Mouse (Mus musculus): ENCODE results near the gene Tmem87a. TPM values are rescaled to one million over a fixed set of nuclear protein-coding genes. Genes with fewer than 3 reads are reported as not detected.

The Tmem87a gene
- polyA plus RNA-seq, 1 experiment: 12.9 TPM

DNA sequence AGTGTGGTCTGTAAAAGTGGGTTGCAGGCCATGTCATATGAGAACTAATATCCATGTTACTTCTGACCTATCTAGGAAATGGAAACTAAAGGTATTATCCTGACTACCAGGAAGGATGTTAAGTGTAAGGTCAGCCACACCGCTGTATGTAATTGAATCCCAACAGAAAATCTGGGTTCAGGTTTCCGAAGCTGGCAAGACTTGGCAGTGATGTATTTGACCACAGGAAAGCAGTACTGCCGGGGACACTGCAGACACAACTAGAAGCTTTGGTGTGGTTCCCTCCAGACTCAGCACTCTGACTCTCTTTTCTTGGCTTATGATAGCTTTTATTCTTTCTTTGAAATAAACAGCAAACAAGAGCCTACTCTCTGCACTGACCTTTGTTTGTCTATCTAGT is 37.4 kb downstream of the Tmem87a start:
- DNase-seq (ENCODE audit: low read depth): no peak

DNA sequence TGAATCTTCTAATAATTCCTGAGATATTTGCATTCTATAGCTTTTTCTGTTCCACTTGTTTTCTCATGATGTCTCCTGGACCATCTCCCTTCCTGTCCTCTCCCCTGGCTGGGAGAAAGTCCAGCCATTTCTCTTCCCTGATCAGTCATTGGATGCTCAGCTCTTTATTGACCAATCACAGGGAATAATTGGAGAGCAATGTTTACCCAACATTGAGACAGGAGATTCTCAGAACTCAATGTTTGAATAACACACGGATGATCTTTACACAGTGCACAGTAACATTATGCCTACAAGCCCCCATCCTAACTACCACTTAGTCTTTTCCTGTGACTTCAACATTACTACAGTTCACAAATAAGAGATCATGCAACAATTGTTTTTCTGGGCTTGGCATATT is 43.5 kb downstream of the Tmem87a start:
- no peak for DNase-seq (ENCODE audit: low read depth)

DNA sequence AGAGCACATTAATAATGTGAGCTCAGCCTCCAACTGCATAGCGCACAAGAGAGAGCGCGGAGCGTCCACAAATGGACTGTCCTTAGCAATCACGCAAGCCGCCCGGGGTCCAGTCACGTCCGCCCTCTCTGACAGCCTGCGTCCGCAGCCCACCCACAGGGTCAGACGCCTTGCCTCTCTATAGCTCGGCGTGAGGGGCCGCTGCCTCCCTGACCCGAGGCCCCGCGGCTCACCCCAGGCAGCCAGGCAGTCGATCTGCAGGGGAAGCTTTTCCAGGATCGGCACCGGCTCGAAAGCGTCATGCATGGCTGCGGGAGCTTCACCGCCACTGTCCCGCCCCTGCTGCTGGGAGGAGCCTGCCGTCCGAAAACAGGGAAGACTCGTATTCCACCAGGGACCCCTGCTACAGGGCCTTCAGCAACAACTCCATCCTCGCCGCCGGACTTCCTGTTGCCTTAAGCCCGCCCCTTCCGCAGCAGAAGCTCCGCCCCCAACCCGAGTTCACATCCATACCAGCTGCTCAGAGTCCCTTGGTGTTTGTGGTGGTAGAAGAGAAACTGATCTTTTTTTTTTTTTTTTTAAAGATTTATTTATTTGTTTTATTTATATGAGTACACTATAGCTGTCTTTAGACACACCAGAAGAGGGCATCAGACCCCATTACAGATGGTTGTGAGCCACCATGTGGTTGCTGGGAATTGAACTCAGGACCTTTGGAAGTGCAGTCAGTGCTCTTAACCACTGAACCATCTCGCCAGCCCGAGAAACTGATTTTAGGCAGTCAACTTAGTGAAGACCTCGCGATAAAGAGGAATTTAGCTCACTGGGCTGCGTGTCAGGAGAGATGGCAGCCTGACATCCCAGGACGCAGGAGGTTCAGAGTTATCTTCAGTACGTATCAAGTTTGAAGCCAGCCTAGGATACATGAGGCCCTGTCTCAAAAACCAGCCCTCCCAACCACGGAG is 50.9 kb downstream of the Tmem87a start, which contains the start of gene Vps39:
Gene Vps39 (minus strand): TSS at position 456 of the 965 bp plus-strand sequence.
- no peak for DNase-seq (ENCODE audit: low read depth)

DNA sequence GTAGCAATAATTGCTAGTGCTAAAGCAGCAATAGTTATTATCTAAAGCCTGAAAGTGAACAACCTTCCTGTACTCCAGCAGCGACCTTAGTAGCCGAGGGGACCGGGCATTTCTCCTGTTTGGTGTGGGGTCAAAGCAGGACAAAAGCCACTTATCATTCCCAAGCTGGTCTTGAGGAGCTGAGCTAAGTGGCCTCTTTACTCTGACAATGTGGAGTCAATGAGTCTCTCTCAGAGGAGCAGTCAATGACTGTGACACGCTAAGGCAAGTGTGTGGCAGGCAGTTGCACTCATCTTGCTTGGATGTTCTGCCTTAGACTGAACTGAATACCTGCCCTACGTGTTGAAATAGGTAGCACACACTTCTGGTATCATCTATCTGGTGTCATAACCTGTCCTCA is 52.6 kb downstream of the Tmem87a start:
- DNase-seq (ENCODE audit: low read depth): no peak

DNA sequence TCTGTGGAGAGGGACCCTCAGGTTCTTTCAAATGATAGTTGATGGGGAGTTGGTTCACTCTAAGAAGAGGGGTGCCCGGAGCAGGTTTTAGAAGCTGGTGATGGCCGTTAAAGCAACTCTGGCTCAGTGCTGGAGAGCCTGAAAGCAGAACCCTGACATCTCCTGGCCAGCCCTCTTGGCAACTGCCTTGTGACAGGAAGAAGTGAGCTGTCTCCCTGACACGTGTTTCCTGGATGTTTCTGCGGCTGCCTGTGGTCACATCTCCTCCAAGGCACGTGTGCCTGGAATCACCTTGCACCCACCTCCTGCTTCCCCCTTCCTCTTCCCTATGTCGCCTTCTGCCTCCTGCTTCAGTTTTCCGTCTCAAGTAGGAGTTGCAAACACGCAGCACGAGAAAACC is 55.8 kb downstream of the Tmem87a start:
- DNase-seq (ENCODE audit: low read depth): no peak

DNA sequence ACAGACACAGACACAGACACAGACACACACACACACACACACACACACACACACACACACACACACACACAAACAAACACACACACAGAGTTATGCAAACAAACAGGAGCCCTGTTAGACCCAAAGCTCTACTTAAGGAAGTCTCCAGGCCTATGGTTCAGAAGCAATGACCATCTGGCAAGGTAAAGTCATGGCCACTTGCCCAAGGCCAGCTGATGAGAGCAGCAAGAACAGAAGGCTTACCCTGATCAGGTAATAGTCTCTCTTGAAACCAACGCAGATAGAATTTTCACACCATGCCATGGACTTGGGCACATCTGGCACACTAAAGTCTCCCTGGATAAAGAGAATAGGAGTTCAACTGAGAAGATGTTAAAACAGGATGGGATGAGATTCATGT is 62.2 kb downstream of the Tmem87a start:
- no peak for DNase-seq (ENCODE audit: low read depth)

DNA sequence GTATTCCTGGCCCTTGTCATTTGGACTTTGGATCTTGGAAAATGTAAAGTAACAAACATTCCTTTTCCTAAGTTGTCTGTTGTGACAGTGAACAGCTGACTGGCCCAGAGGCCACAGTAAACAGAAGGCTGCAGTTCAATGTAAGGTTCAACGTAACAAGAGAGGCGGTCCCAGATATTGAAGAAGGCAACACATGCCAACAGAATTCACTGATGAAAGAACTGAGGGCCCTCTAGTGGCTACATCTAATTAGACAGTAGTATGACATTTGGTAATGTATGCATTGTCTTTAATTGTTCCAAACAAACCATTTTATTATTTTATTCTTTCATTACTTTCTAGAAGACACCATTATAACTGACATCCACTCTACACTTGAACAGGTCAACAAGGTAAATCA is 66.0 kb downstream of the Tmem87a start:
- no peak for DNase-seq (ENCODE audit: low read depth)

DNA sequence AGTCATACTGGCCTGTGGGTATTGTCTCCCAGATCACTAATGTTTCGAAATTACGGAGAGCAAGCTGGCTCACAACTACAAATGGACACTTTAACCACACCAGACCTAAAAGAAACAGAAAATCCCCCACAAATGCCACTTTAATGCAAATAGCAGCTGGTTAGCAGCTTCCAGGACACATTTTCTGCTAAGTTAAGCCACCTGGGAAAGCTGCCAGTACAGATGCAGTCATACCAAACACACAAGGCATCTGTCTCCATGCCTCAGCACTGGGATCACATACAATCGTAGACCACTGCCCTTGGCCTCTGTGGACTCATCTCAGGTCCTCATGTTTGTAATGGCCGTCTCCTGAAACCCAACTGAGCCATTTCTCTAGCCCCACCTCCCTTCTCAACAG is 72.3 kb downstream of the Tmem87a start:
- no peak for DNase-seq (ENCODE audit: low read depth)

DNA sequence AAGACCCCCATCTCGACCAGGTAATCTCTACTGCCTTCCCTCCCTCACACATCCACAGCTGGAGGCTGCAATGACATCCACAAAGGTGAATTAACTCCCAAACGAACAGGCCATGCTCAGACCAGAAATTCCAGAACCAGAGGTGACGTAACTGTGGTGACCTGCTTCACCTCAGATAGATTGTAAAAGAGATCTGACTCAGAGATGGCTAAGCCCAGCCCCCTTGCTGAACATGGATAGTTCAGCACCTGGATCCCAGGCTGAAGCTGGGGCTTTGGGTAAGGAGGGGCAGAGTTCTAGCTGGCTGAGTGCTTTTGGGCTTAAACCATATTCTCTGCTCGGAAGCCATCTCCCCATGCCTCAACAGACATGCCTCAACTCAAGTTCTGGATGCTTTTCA is 88.8 kb downstream of the Tmem87a start:
- no peak for DNase-seq (ENCODE audit: low read depth)

DNA sequence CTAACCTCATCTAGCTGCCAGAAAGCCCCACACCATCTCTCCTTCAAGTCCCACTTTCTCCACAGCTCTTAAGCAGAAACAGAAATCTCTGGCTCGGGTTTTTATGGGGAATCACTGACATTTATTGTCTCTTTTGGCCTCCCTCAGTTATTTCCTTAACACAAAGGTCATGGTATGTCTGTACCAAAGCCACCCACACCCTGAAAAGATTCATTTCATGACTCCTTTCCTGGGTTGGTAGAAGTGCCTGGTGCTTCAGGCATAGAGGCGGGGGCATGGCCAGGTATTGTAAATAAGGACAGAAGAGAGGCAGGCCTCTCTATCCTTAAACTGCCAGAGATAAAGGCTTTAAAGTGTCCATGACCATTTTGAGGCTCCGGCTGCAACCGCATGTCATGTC is 89.4 kb downstream of the Tmem87a start:
- DNase-seq (ENCODE audit: low read depth): no peak

DNA sequence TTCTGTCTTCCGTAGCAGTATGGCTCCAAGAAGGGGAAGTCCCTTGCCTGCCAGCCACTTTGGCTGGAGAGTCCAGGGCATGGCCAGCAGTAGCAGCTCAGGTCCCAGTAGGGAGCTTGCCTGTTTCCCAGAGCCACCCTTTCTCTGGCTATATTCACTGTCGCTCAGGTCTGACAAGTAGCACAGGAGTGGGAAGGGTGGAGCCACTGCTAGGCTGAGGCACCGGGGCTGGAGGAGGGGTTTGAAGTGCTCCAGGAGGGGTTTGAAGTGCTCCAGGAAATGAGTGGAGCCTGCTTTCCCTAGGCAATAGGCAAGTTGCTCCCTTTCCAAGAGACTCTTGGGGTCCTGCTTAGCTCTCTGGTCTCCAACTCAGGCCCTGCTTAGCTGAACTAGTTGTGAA is 89.9 kb downstream of the Tmem87a start, which contains the start of gene Pla2g4f:
Gene Pla2g4f (minus strand): TSS at position 190 of the 400 bp plus-strand sequence.
- no peak for DNase-seq (ENCODE audit: low read depth)

DNA sequence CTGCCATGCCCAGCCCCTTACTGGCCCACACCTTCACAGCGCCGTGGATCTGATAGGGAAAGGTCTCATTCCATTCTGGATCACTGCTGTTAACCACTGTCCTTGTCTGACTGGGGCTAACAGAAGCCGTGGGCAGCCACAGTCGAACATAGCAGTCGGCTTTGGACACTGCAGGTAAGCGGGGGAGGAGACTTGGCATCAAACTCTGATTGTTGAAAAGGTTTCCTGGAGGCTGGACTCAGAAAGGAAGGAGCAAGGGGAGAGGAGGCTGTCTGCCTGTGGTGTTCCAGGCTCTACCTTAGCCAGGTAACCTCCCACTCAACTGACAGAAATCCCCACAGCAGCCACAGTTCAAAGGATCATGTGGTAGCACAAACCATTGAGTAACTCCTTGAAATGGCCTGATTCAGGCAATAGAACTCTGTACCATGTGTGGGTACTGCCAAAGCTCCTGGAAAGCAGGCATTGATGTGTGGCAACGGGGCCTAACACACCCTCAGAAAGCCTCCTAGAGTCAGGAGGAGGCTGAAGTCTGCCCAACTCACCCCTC is 91.6 kb downstream of the Tmem87a start:
- peak; percentile 93 for DNase-seq (ENCODE audit: low read depth)

Other genes starting within 250 kb of the Tmem87a start
- 31.2 and 33.1 TPM in 2 replicates for gene Ehd4, start 249.5 kb downstream of the Tmem87a start, polyA plus RNA-seq (2012; rRNA removed)
- gene Pla2g4e, start 158.8 kb downstream of the Tmem87a start, polyA plus RNA-seq (2012; rRNA removed): 0.22 and 1.5 TPM in 2 replicates
- 0.05 and 0.07 TPM in 2 replicates for gene Pla2g4d, start 114.9 kb downstream of the Tmem87a start, polyA plus RNA-seq (2012; rRNA removed)
- gene Pla2g4f, start 89.9 kb downstream of the Tmem87a start, polyA plus RNA-seq (2012; rRNA removed): 6.8 and 9.4 TPM in 2 replicates
- gene Vps39, start 51.0 kb downstream of the Tmem87a start, polyA plus RNA-seq (2012; rRNA removed): 23.4 and 27.6 TPM in 2 replicates
- 20.1 and 27.0 TPM in 2 replicates for gene Ganc, start 217 bp downstream of the Tmem87a start, polyA plus RNA-seq (2012; rRNA removed)
- 12.0 and 25.0 TPM in 2 replicates for gene Capn3, start 51.9 kb upstream of the Tmem87a start, polyA plus RNA-seq (2012; rRNA removed)
- gene Zfp106, start 159.7 kb upstream of the Tmem87a start, polyA plus RNA-seq (2012; rRNA removed): 71.4 and 83.2 TPM in 2 replicates
- 10.0 and 10.8 TPM in 2 replicates for gene Snap23, start 163.6 kb upstream of the Tmem87a start, polyA plus RNA-seq (2012; rRNA removed)
- gene Haus2, start 205.3 kb upstream of the Tmem87a start, polyA plus RNA-seq (2012; rRNA removed): 3.4 and 4.7 TPM in 2 replicates
- 11.0 and 13.8 TPM in 2 replicates for gene Lrrc57, start 205.4 kb upstream of the Tmem87a start, polyA plus RNA-seq (2012; rRNA removed)
- gene Stard9, start 225.0 kb upstream of the Tmem87a start, polyA plus RNA-seq (2012; rRNA removed): 7.0 and 9.9 TPM in 2 replicates

All from gonadal fat pad, adult 2 months (tissue).